Mouse (Mus musculus) heart, postnatal 0 days (tissue): ENCODE results near the gene Nr2f1.

Experiments
- CTCF ChIP-seq: IDR thresholded peaks from 2 replicates; pipeline ENCODE4 v1.5.1; 2016; ENCODE audit warnings: antibody characterized with exemption, control low read depth, low read depth
- EP300 ChIP-seq: IDR thresholded peaks from 2 replicates; pipeline ENCODE4 v1.6.1; 2016; ENCODE audit warnings: antibody characterized with exemption, low read depth

GRCm38 (mm10) chr13:78177381-78177950, 22.1 kb downstream of the Nr2f1 start:
- TF ChIP-seq CTCF (no peak), EP300 (no peak)
